Mouse (Mus musculus) MEL-GATA-1-ER (cell line): ENCODE measurements around the gene Pan2.

Source experiments
- DNase-seq: peaks from one replicate; pipeline ENCODE4 v3.0.0-alpha.2; 2012; ENCODE audit warnings: low read depth; ENCODE audit errors: extremely low read depth

Pan2 gene

DNA sequence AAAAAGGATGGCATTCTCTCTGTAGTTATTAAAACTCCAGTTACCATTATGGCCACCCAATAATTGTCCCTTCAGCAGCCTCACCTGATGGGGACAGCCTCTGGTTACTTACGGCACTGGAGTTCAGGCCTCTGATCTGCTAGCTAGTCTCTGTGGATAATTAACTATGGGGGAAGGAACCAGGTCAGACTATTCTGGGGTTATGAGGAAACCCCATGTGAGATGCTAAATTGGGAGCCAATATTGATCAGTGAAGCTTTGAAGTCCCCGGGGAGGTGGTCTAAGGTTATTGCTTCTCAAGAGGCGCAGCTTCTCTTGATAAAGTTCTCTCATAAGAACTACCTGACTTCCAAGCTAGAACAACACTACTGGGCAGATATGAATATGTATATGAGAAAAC, 33.1 kb downstream of the Pan2 start:
- no peak for DNase-seq

DNA sequence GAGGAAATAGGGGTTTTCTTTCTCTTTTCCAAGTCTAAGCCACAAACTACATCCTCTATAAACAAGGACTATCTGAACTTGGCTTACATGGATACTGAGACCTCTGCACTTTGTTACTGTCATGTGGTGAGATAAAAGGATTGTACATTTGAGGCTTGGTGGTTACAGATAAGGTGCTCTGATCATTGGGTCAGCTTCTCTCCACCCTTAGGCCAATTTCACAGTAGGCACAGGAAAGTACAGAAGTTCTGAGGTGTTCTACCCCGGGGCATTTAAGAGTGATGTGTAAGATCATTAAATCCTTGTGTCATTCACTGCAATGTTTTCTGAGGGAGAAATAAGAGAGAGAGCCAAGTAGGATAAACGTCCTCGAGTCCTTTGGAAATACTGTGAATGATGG, 33.5 kb downstream of the Pan2 start:
- peak; percentile 37 for DNase-seq

GRCm38 (mm10) chr10:128337306-128338181, 34.4 kb downstream of the Pan2 start, which contains the start of gene Cs:
Cs (plus strand) TSS chr10:128337734.
- peak; percentile 98 for DNase-seq

GRCm38 (mm10) chr10:128338415-128338814, 35.3 kb downstream of the Pan2 start:
- peak; percentile 81 for DNase-seq

DNA sequence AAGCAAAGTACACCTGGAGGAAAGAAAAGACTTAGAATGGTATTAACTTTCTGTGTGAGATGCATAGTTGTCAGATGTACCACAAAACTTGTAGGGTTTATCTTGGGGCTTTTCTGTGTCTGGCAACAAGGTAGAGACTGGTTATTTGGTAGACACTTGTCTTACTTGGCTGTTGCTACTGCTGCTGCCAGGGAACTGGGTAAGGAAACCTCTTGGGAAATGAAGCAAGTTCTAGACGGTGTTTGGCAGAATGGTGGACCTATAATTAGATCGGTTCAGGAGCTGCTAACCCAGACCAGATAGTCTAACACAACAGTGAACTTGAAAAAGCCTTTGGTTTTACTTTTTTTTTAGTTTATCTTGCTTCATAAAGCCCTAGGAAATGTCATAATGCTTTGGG, 35.8 kb downstream of the Pan2 start:
- no peak for DNase-seq

DNA sequence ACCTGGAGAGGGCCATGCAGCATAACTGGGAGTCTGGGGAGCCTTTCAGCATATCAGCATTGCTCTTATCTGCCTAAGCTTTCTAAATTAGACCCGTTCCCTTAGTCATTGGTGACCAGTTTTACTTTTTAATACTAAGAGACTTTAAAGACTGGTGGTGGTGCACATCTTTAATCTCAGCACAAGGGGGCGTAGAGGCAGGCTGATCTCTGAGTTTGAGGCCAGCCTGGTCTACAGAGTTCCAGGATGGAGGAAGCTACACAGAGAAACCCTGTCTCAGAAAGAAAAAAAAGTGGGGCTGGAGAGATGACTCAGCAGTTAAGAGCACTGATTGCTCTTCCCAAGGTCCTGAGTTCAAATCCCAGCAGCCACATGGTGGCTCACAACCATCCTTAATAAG, 37.1 kb downstream of the Pan2 start:
- peak; percentile 41 for DNase-seq

DNA sequence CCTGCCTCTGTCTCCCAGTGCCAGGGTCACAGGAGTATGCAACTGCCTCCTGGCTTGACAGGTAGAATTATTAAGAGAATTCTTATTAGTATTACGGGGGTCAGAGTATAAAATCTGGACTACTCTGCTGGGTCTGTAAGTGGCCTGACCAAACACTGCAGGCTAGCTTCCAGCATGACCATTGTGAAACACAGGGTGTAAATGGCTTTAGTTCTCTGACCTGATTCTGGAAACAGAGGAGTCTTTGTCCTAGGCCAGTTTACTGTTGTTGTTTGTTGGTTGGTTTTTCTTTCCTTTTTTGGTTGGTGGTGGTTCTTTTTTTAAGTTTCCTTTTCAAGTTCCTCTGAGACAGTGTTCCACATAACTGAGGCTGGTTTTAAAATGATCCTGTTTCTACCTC, 40.3 kb downstream of the Pan2 start:
- no peak for DNase-seq

DNA sequence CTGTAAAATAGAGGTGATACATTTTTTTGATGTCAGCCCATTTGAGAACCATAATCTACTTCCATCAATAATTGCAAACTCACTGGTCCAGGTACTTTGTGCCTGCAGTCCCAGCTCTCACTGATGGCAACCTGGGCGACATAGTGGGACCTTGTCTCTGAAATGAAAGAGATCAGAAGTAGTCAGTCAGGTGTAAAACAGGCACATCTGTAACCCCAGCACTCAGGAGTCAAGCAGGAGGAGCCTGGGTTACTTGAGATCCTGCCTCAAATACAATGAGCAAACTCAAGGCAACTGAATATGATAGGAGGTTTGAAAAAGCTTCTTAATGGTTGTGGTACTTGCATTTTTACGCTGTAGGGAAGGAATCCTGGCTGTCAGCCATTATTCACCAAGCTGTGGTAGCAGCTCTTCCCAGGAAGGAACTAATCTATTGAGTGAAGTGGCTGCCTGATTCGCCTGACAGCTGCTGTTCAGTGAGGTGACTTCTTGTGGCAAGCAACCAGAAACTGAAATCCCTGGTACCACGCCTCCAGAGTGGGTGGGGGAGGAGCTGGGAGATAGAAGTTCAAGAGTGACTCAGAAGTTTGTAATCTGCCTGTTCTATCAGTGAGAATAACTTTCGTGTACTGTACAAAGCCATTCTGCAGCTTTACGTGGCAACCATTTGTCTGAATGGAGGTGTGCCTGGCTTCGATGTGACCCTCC, 41.6 kb downstream of the Pan2 start:
- DNase-seq, result peak; percentile 93

- DNase-seq, result no peak
Observed at GRCm38 (mm10) chr10:128347541-128347940, 44.4 kb downstream of the Pan2 start.

GRCm38 (mm10) chr10:128358796-128359195, 55.7 kb downstream of the Pan2 start:
- DNase-seq, result no peak

- DNase-seq, result no peak
Observed at GRCm38 (mm10) chr10:128359226-128359625, 56.1 kb downstream of the Pan2 start.

- DNase-seq, result no peak
Observed at GRCm38 (mm10) chr10:128361836-128362235, 58.7 kb downstream of the Pan2 start.

DNA sequence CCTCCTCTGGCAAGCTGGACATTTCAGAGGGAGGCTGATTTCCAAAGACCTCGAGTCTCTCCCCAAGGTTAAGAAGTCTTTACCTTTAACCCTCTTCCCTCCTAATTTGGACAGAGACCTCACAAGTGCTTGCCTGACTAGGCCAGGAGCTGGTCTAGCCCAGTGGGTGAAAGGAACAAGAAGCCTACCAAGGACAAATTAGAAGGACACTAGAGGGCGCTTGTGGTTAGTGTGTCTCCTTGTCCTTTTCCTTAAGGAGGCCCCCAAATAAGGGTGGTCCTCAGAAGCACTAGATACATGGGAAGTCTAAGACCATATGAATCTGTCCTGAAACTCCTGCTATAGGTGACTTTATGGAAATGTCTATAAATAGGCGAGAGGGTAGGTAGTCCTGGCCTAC, 59.4 kb downstream of the Pan2 start:
- DNase-seq, result no peak

DNA sequence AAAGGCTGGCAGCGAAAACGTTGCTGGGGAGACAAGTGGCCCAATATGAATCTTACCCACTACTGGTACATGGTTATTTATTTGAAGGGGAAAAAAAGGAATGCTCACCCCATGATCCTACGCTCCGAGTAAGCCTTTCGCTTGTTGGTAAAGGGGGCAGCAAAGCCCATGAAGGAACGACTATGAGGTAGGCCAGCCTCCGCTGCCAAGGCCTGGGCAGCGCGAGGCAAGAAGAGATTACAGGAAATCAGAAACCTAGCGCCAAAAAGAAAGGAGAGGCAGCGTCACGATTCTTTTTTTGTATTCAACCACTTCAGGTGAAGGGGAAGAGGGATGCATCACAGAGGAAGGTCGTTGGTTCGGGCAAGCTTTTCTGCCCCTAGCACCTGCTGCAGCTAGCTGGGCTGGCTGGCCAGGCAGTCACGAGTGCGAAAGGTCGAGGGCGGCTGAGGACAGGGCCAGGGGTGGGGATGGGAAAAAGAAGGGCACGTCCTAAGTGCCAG, 64.8 kb downstream of the Pan2 start:
- DNase-seq, result no peak

- DNase-seq, result peak; percentile 81
Observed at GRCm38 (mm10) chr10:128368402-128369217, 65.5 kb downstream of the Pan2 start, which contains the start of gene Coq10a. Coq10a (minus strand) TSS chr10:128368997.

GRCm38 (mm10) chr10:128369218-128369543, 66.0 kb downstream of the Pan2 start:
- DNase-seq, result no peak

GRCm38 (mm10) chr10:128369599-128369998, 66.5 kb downstream of the Pan2 start:
- no peak for DNase-seq

DNA sequence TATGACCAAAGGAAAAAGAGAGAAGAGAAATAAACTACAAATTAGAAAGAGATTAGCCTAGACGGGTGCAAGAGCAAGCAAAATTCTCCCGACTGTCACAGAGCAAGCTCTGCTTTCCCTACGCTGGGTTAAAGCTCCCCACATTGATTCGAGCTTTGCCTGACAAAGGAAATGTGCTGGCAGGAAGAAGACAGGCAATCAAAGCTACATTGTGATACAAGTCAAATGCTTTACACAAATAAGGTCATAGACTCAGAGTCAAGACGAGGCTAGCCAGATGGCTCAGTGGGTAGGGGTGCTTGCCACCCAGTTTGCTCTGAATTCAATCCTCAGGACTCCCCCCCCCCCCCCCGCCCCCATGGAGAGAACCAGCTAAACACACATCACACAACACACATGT, 66.9 kb downstream of the Pan2 start:
- DNase-seq, result no peak

DNA sequence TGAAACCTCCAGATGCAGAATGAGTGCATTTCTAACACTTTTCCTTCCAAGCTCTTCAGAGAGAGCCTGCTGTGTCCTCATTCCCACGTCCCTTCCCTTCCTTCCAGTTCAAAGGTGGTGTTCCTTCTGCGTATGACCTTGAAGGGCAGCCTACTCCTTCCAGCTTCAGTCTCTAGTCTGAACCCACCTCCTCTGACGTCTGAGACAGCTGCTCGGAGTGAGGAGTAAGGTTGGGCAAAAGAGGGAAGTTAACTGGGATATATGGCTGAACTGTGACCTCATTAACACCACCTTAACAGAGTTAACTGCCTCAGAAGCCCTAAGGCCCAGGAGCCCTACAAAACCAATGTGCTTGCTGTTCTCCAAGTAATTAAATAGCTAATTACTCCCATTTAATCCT, 67.5 kb downstream of the Pan2 start:
- DNase-seq, result no peak
